Mouse (Mus musculus): Measurements from ENCODE around the gene Tiam1.

Gene Tiam1

GRCm38 (mm10) chr16:90052409-90052808 lies 91.2 kb downstream of the Tiam1 start:
- no peak for DNase-seq (ENCODE audit: low read depth, low spot score)

- DNase-seq (ENCODE audit: low read depth, low spot score) = no peak
Measured at GRCm38 (mm10) chr16:90051051-90051450, 92.5 kb downstream of the Tiam1 start.

- no peak for DNase-seq (ENCODE audit: low read depth, low spot score)
Measured at GRCm38 (mm10) chr16:90047841-90048240, 95.7 kb downstream of the Tiam1 start.

GRCm38 (mm10) chr16:90046494-90047158 lies 96.9 kb downstream of the Tiam1 start:
- no peak for DNase-seq (ENCODE audit: low read depth, low spot score)

- no peak for DNase-seq (ENCODE audit: low read depth, low spot score)
Measured at GRCm38 (mm10) chr16:90045611-90046010, 98.0 kb downstream of the Tiam1 start.

GRCm38 (mm10) chr16:90044004-90044754 lies 99.4 kb downstream of the Tiam1 start:
- no peak for DNase-seq (ENCODE audit: low read depth, low spot score)

GRCm38 (mm10) chr16:90042874-90043273 lies 100.7 kb downstream of the Tiam1 start:
- no peak for DNase-seq (ENCODE audit: low read depth, low spot score)

GRCm38 (mm10) chr16:90042386-90042785 lies 101.2 kb downstream of the Tiam1 start:
- DNase-seq (ENCODE audit: low read depth, low spot score) = no peak

GRCm38 (mm10) chr16:90040771-90041364 lies 102.7 kb downstream of the Tiam1 start:
- no peak for DNase-seq (ENCODE audit: low read depth, low spot score)

- DNase-seq (ENCODE audit: low read depth, low spot score) = no peak
Measured at GRCm38 (mm10) chr16:90035595-90036110, 107.9 kb downstream of the Tiam1 start.

GRCm38 (mm10) chr16:90030355-90030754 lies 113.2 kb downstream of the Tiam1 start:
- DNase-seq (ENCODE audit: low read depth, low spot score) = no peak

- DNase-seq (ENCODE audit: low read depth, low spot score) = no peak
Measured at GRCm38 (mm10) chr16:90027886-90028285, 115.7 kb downstream of the Tiam1 start.

- no peak for DNase-seq (ENCODE audit: low read depth, low spot score)
Measured at GRCm38 (mm10) chr16:90025526-90026172, 117.9 kb downstream of the Tiam1 start.

GRCm38 (mm10) chr16:90023665-90024010 lies 119.9 kb downstream of the Tiam1 start:
- DNase-seq (ENCODE audit: low read depth, low spot score) = no peak

GRCm38 (mm10) chr16:90022932-90023664 lies 120.5 kb downstream of the Tiam1 start:
- DNase-seq (ENCODE audit: low read depth, low spot score) = no peak

GRCm38 (mm10) chr16:90016046-90016445 lies 127.5 kb downstream of the Tiam1 start:
- no peak for DNase-seq (ENCODE audit: low read depth, low spot score)

- no peak for DNase-seq (ENCODE audit: low read depth, low spot score)
Measured at GRCm38 (mm10) chr16:90014596-90014995, 129.0 kb downstream of the Tiam1 start.

GRCm38 (mm10) chr16:90011521-90012181 lies 131.9 kb downstream of the Tiam1 start:
- no peak for DNase-seq (ENCODE audit: low read depth, low spot score)

GRCm38 (mm10) chr16:90008504-90008903 lies 135.1 kb downstream of the Tiam1 start:
- no peak for DNase-seq (ENCODE audit: low read depth, low spot score)

GRCm38 (mm10) chr16:90007391-90007977 lies 136.1 kb downstream of the Tiam1 start:
- DNase-seq (ENCODE audit: low read depth, low spot score) = no peak

All from embryo, embryonic 11.5 days (tissue).